Mouse (Mus musculus) small intestine, adult 2 months (tissue): ENCODE results near the gene Mfsd12.

ENCODE experiments used
- CTCF ChIP-seq: fragments of 200-500 bp; IDR thresholded peaks from 2 replicates; pipeline ENCODE4 v1.5.1; 2012; ENCODE audit warnings: low read depth, mild to moderate bottlenecking, control low read depth, inconsistent platforms, low read length, moderate library complexity, mixed read lengths; ENCODE audit not compliant: insufficient replicate concordance, insufficient read length; ENCODE audit errors: extremely low read depth
- POLR2A ChIP-seq: fragments of 200-500 bp; IDR thresholded peaks from 2 replicates; pipeline ENCODE4 v1.6.1; 2012; ENCODE audit warnings: low read depth, mild to moderate bottlenecking, control low read depth, inconsistent platforms, low read length, moderate library complexity

DNA sequence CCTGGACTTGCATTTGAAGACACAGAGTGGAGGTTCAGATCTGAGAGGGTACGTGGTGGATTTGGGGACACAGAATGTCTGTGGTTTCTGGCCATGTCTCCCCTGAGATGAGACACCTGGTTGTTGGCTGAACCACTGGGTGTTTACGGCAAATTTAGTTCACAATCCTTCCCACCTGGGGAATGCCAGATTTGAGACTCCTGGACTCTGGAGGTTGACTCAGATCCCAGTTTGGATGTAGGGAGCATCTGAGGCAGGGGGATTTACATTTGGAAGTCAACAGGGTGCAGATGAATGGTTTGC, 20.0 kb downstream of the Mfsd12 start:
- TF ChIP-seq CTCF (no peak), POLR2A (no peak)
